Mouse (Mus musculus) ovary, adult 18-20 months (tissue): ENCODE data around the gene Vars2.

Experiments
- DNase-seq: peaks from one replicate; pipeline ENCODE4 v3.0.0; 2022; ENCODE audit warnings: low spot score, mixed read lengths

Gene Vars2

DNA sequence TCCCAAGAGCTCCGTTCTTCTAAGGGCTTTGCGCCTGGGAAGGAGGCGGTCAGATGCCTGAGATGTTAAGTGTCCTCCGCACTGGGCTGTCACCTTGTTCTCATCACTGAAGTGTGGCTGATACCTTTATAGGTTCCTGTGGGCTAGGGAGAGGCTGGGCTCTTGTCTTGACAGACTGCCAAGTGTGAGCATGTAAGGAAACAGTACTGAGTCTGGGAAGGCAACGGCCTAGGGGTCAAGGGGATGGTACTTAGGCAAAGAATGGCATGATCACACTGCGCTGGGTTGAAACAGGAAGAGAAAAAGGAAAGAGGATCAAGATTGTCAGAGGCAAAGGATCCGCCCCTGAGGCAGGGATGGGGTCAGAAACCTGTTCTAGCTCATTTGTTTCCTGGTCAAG, 40.9 kb downstream of the Vars2 start, which contains the start of gene Gm9573:
TSS of gene Gm9573 (minus strand) at position 101 of the 400 bp plus-strand sequence.
- DNase-seq: no peak

DNA sequence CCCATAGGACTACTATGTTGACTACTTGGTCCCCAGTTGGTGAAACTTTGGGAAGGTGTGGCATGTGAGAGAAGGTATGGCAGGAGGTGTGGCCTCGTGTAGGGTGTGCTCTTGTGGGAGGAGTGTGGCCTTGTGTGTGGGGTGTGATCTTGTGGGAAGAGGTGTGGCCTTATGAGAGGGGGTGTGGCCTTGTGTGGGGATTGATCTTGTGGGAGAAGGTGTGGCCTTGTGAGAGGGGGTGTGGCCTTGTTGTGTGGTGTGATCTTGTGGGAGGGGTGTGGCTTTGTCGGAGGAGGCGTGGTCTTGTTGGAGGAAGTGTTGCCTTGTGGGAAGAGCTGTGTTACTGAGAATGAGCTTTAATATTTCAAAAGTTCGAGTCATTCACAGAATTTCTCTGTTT, 50.3 kb downstream of the Vars2 start:
- DNase-seq: no peak
